Mouse (Mus musculus) myocyte (in vitro differentiated cells): ENCODE measurements around the gene Lcp2.

Source experiments
- CEBPB ChIP-seq: IDR thresholded peaks from 2 replicates; pipeline ENCODE4 v1.6.1; 2011; ENCODE audit warnings: mild to moderate bottlenecking, moderate library complexity; ENCODE audit not compliant: poor library complexity, insufficient read depth, severe bottlenecking
- E2F4 ChIP-seq: IDR thresholded peaks from one replicate; pipeline ENCODE4 v1.6.1; 2011; ENCODE audit warnings: mild to moderate bottlenecking, control low read depth, moderate library complexity; ENCODE audit not compliant: insufficient read depth
- MAX ChIP-seq: IDR thresholded peaks from one replicate; pipeline ENCODE4 v1.6.1; 2011; ENCODE audit warnings: low read depth, mild to moderate bottlenecking, control low read depth
- MYOD1 ChIP-seq, 3 experiments: IDR thresholded peaks; one replicate each; pipeline ENCODE4 v1.6.1; 2011; ENCODE audit warnings: control low read depth in 2 of 3, low read depth in 2 of 3, mild to moderate bottlenecking in 2 of 3, moderate library complexity in 1 of 3; ENCODE audit not compliant: insufficient read length in 2 of 3, control insufficient read depth in 1 of 3
- MYOG ChIP-seq, 3 experiments: IDR thresholded peaks; one replicate each; pipeline ENCODE4 v1.6.1; 2011; ENCODE audit warnings: control low read depth in 2 of 3, low read depth in 2 of 3, mild to moderate bottlenecking in 2 of 3; ENCODE audit not compliant: insufficient read length in 2 of 3, control insufficient read depth in 1 of 3, insufficient read depth in 1 of 3
- POLR2A ChIP-seq: IDR thresholded peaks from one replicate; pipeline ENCODE4 v1.6.1; 2011; ENCODE audit warnings: low read depth, mild to moderate bottlenecking, control low read depth, moderate library complexity; ENCODE audit not compliant: insufficient read length
- POLR2AphosphoS2 ChIP-seq: IDR thresholded peaks from one replicate; pipeline ENCODE4 v1.6.1; 2011; ENCODE audit warnings: low read depth, control low read depth; ENCODE audit not compliant: insufficient read length
- REST ChIP-seq: IDR thresholded peaks from one replicate; pipeline ENCODE4 v1.6.1; 2011; ENCODE audit warnings: mild to moderate bottlenecking, control low read depth, moderate library complexity; ENCODE audit not compliant: insufficient read depth, insufficient read length
- SRF ChIP-seq: IDR thresholded peaks from one replicate; pipeline ENCODE4 v1.6.1; 2011; ENCODE audit warnings: low read depth; ENCODE audit not compliant: control insufficient read depth, insufficient read length
- TCF12 ChIP-seq: IDR thresholded peaks from one replicate; pipeline ENCODE4 v1.6.1; 2011; ENCODE audit warnings: mild to moderate bottlenecking, control low read depth; ENCODE audit not compliant: poor library complexity, insufficient read depth, severe bottlenecking
- USF1 ChIP-seq: IDR thresholded peaks from one replicate; pipeline ENCODE4 v1.6.1; 2011; ENCODE audit warnings: low read depth, mild to moderate bottlenecking, control low read depth, moderate library complexity

GRCm38 (mm10) chr11:34101827-34102226 lies 55.1 kb downstream of the Lcp2 start:
- no peak for TF ChIP-seq USF1
- TF ChIP-seq SRF = no peak
- TF ChIP-seq POLR2AphosphoS2 = no peak
- TF ChIP-seq POLR2A = no peak
- TF ChIP-seq TCF12 = no peak
- TF ChIP-seq MYOD1 (IDR thresholded peaks at IDR 0.05; ENCODE audit: control insufficient read depth in 1 of 3, insufficient read length in 2 of 3, low read depth in 2 of 3) = no peak
- no peak for TF ChIP-seq E2F4
- no peak for TF ChIP-seq MAX
- TF ChIP-seq MYOG (IDR thresholded peaks at IDR 0.05; ENCODE audit: control insufficient read depth in 1 of 3, insufficient read depth in 1 of 3, insufficient read length in 2 of 3, low read depth in 2 of 3) = no peak
- TF ChIP-seq REST = no peak
- no peak for TF ChIP-seq CEBPB
